Mouse (Mus musculus) hindbrain, postnatal 0 days (tissue): Measurements from ENCODE around the gene Cnst. TPM values are rescaled to one million over a fixed set of nuclear protein-coding genes. Genes with fewer than 3 reads are reported as not detected.

Experiments
- ATAC-seq: fragments of 200-750 bp; cut with Nextera tagmentation; 2 replicates; pipeline ENCODE4 v1.8.0; 2017; ENCODE audit warnings: mild to moderate bottlenecking, moderate TSS enrichment, moderate library complexity
- DNase-seq: peaks from one replicate; pipeline ENCODE4 v3.0.0-alpha.2; 2015; ENCODE audit warnings: low spot score
- H3K27ac ChIP-seq: fragments of 300-500 bp; sonication (generic); 2 replicates; pipeline ENCODE4 v1.5.1; 2014; ENCODE audit warnings: mild to moderate bottlenecking
- H3K27me3 ChIP-seq: fragments of 300-500 bp; sonication (generic); 2 replicates; pipeline ENCODE4 v1.6.1; 2014; ENCODE audit warnings: low read length, mixed read lengths; ENCODE audit not compliant: insufficient read depth
- H3K36me3 ChIP-seq: fragments of 300-500 bp; sonication (generic); 2 replicates; pipeline ENCODE4 v1.6.1; 2014; ENCODE audit warnings: low read length, mixed read lengths; ENCODE audit not compliant: insufficient read depth
- H3K4me1 ChIP-seq: fragments of 300-500 bp; sonication (generic); 2 replicates; pipeline ENCODE4 v1.6.1; 2014; ENCODE audit warnings: antibody characterized with exemption, low read length, mixed read lengths; ENCODE audit not compliant: insufficient read depth
- H3K4me2 ChIP-seq: fragments of 300-500 bp; sonication (generic); 2 replicates; pipeline ENCODE4 v1.6.1; 2014; ENCODE audit warnings: low read depth, mild to moderate bottlenecking, low read length, moderate library complexity, mixed read lengths
- H3K4me3 ChIP-seq: fragments of 300-500 bp; sonication (generic); 2 replicates; pipeline ENCODE4 v1.5.1; 2014; ENCODE audit warnings: low read length
- H3K9ac ChIP-seq: fragments of 300-500 bp; sonication (generic); replicated peaks from 2 replicates; pipeline ENCODE4 v1.6.1; 2014; ENCODE audit warnings: mild to moderate bottlenecking, low read length, moderate library complexity, mixed read lengths
- H3K9me3 ChIP-seq: fragments of 300-500 bp; sonication (generic); 2 replicates; pipeline ENCODE4 v1.6.1; 2016; ENCODE audit warnings: low read length, mixed read lengths
- CTCF ChIP-seq: IDR thresholded peaks from 2 replicates; pipeline ENCODE4 v1.5.1; 2016; ENCODE audit warnings: antibody characterized with exemption, control low read depth, low read depth
- WGBS: fragments of 180-500 bp; shearing (Covaris S2); extraction: QIAGEN DNeasy Blood & Tissue Kit; methylation state at CpG from one replicate; pipeline ENCODE4 v1.1.7; 2014; 5-methylcytosine and 5-hydroxymethylcytosine counted together
- polyA plus RNA-seq: library from polyadenylated mRNA; unstranded; fragments of >200 nt; fragmentation: Nextera tagmentation; extraction: Ambion mirVana; gene quantifications from 2 replicates; pipeline ENCODE4 v1.2.1, GENCODE M21; 2015
- total RNA-seq: library from RNA; depleted of rRNA; stranded (reverse); fragments of >200 nt; gene quantifications from 2 replicates; pipeline ENCODE4 v1.2.3, GENCODE M21; 2014

Gene Cnst
- total and polyA plus RNA-seq, 2 experiments from 2014 or later = 16.3 to 30.2 TPM

GRCm38 (mm10) chr1:179553197-179553948 is 7.2 kb downstream of the Cnst start:
- Histone ChIP-seq H3K36me3 (no peaks in the 10 kb centered on the region), H3K9me3 (no peaks in the 10 kb centered on the region), H3K9ac (no peak overlapping the region), H3K27me3 (no peaks in the 10 kb centered on the region), H3K27ac (no peak overlapping the region), H3K4me1 (0 out of 2 replicates have a peak, but pooled peaks cover under 1% of the 10 kb centered on the region), H3K4me2 (no peak overlapping the region), H3K4me3 (no peak overlapping the region)
- WGBS = 61% methylated on average over 5 of the region's 5 CpGs
- no peak for TF ChIP-seq CTCF
- DNase-seq = peak; percentile 37
- no peak for ATAC-seq

GRCm38 (mm10) chr1:179553949-179554347 is 7.8 kb downstream of the Cnst start:
- Histone ChIP-seq H3K27ac (no peak overlapping the region), H3K4me1 (no peaks in the 10 kb centered on the region), H3K4me2 (no peak overlapping the region), H3K9ac (no peak overlapping the region), H3K27me3 (no peaks in the 10 kb centered on the region), H3K4me3 (no peak overlapping the region), H3K36me3 (no peaks in the 10 kb centered on the region), H3K9me3 (no peaks in the 10 kb centered on the region)
- 74% methylated on average over 4 of the region's 4 CpGs for WGBS
- DNase-seq (no peak), ATAC-seq (no peak)
- TF ChIP-seq CTCF = no peak

GRCm38 (mm10) chr1:179556921-179557320 is 10.8 kb downstream of the Cnst start:
- Histone ChIP-seq H3K9ac (no peak overlapping the region), H3K36me3 (no peaks in the 10 kb centered on the region), H3K4me2 (no peak overlapping the region), H3K27me3 (no peaks in the 10 kb centered on the region), H3K9me3 (no peaks in the 10 kb centered on the region), H3K27ac (no peak overlapping the region), H3K4me3 (no peak overlapping the region), H3K4me1 (no peaks in the 10 kb centered on the region)
- ATAC-seq (no peak), DNase-seq (no peak)
- TF ChIP-seq CTCF = no peak
- WGBS = 89% methylated on average over 3 of the region's 3 CpGs

- H3K9ac ChIP-seq = no peak overlapping the region
- H3K4me1 ChIP-seq = no peaks in the 10 kb centered on the region
- no peaks in the 10 kb centered on the region for H3K27me3 ChIP-seq
- TF ChIP-seq CTCF = no peak
- H3K9me3 ChIP-seq = no peaks in the 10 kb centered on the region
- 81% methylated on average over 11 of the region's 11 CpGs for WGBS
- H3K27ac ChIP-seq = no peak overlapping the region
- DNase-seq (no peak), ATAC-seq (no peak)
- no peak overlapping the region for H3K4me2 ChIP-seq
- H3K36me3 ChIP-seq = no peaks in the 10 kb centered on the region
- no peak overlapping the region for H3K4me3 ChIP-seq
These were observed 13.4 kb downstream of the Cnst start for GRCm38 (mm10) chr1:179559446-179560194.

- DNase-seq (no peak), ATAC-seq (no peak)
- Histone ChIP-seq H3K36me3 (no peaks in the 10 kb centered on the region), H3K9me3 (no peaks in the 10 kb centered on the region), H3K9ac (no peak overlapping the region), H3K4me3 (no peak overlapping the region), H3K4me1 (no peaks in the 10 kb centered on the region), H3K27ac (no peak overlapping the region), H3K27me3 (no peaks in the 10 kb centered on the region), H3K4me2 (no peak overlapping the region)
- TF ChIP-seq CTCF = no peak
- 89% methylated on average over 6 of the region's 6 CpGs for WGBS
These were observed 14.8 kb downstream of the Cnst start for GRCm38 (mm10) chr1:179560845-179561430.

GRCm38 (mm10) chr1:179563211-179563610 is 17.0 kb downstream of the Cnst start:
- Histone ChIP-seq H3K27me3 (no peaks in the 10 kb centered on the region), H3K36me3 (no peaks in the 10 kb centered on the region), H3K27ac (no peak overlapping the region), H3K9me3 (no peaks in the 10 kb centered on the region), H3K4me2 (no peak overlapping the region), H3K4me3 (no peak overlapping the region), H3K4me1 (no peaks in the 10 kb centered on the region), H3K9ac (no peak overlapping the region)
- ATAC-seq (no peak), DNase-seq (no peak)
- 88% methylated on average over 4 of the region's 4 CpGs for whole genome bisulfite sequencing
- TF ChIP-seq CTCF = no peak
